In genomic region chr15:86088266-86088790, GRCm38 (mm10) we compare ENCODE assay signal across 11 mouse cellular contexts. TPM values are rescaled to one million over a fixed set of nuclear protein-coding genes. Genes with fewer than 3 reads are reported as not detected.
DNase-seq lines count a peak whose midpoint lies in the region; ATAC-seq and TF ChIP-seq lines count a peak whose summit lies in the region.
"Had no signal": no experiment of that assay in that cellular context is flagged by ENCODE, and none has a peak within 500 bp of the region (broad histone marks: within the 10 kb centered on the region; RNA-seq: fewer than 3 reads in every experiment).

No protein-coding gene starts in this region.

- TF ChIP-seq CTCF in kidney, postnatal 0 days (IDR thresholded peaks at IDR 0.05; ENCODE audit: low read depth), result no peak

- H3K4me1 ChIP-seq in kidney, postnatal 0 days (replicated peaks; ENCODE audit: insufficient read depth, low read length), result peaks cover 77% of the 10 kb centered on the region
- H3K4me1 ChIP-seq in forebrain, embryonic 10.5 days, result peaks cover 75% of the 10 kb centered on the region
- H3K4me1 ChIP-seq in hindbrain, embryonic 14.5 days (replicated peaks; ENCODE audit: control insufficient read depth, insufficient read depth, low read length), result peaks cover 71% of the 10 kb centered on the region

- H3K9me3 ChIP-seq in kidney, postnatal 0 days (replicated peaks; ENCODE audit: low read length), result no peaks in the 10 kb centered on the region
- no peaks in the 10 kb centered on the region for H3K9me3 ChIP-seq in forebrain, embryonic 10.5 days
- H3K9me3 ChIP-seq in hindbrain, embryonic 14.5 days (ENCODE audit: control insufficient read depth, low read length), result no peaks in the 10 kb centered on the region
- H3K9me3 ChIP-seq: G1E; intestine, embryonic 15.5 days had no signal

- H3K4me2 ChIP-seq in kidney, postnatal 0 days (ENCODE audit: low read length), result no peak overlapping the region
- no peak overlapping the region for H3K4me2 ChIP-seq in hindbrain, embryonic 14.5 days (replicated peaks)
- H3K4me2 ChIP-seq: intestine, embryonic 15.5 days had no signal

- no peak for DNase-seq in kidney, postnatal 0 days (ENCODE audit: low spot score)
- no peak for DNase-seq in kidney, postnatal 10 days
- no peak for DNase-seq in forebrain, embryonic 10.5 days (ENCODE audit: extremely low spot score, low spot score)
- no peak for DNase-seq in hindbrain, embryonic 14.5 days (ENCODE audit: low spot score)
- no peak for DNase-seq in c-Kit-positive CD71-positive TER-119-positive erythroid progenitor cells, embryonic 14.5 days (ENCODE audit: low spot score)
- no peak for DNase-seq in lung, postnatal 36 days
- DNase-seq in MN1 (ENCODE audit: low spot score), result no peak

- H3K9ac ChIP-seq in kidney, postnatal 0 days (ENCODE audit: low read depth, low read length), result no peak overlapping the region
- H3K9ac ChIP-seq in hindbrain, embryonic 14.5 days, result no peak overlapping the region; the same call in 1 of the 2 replicates
- H3K9ac ChIP-seq: intestine, embryonic 15.5 days had no signal

- WGBS in kidney, postnatal 0 days, result 77% methylated on average over 11 of the region's 11 CpGs
- WGBS in forebrain, embryonic 10.5 days, result 92% methylated on average over 11 of the region's 11 CpGs
- 82% methylated on average over 11 of the region's 11 CpGs for WGBS in hindbrain, embryonic 14.5 days

- H3K27ac ChIP-seq in kidney, postnatal 0 days, result 0 out of 2 replicates have a peak overlapping the region, but pooled peaks have one; percentile 15
- peak overlapping the region; percentile 84 for H3K27ac ChIP-seq in forebrain, embryonic 10.5 days
- H3K27ac ChIP-seq in hindbrain, embryonic 14.5 days, result peak overlapping the region; percentile 66

- H3K4me3 ChIP-seq in kidney, postnatal 0 days (replicated peaks; ENCODE audit: low read depth, low read length), result no peak overlapping the region
- no peak overlapping the region for H3K4me3 ChIP-seq in forebrain, embryonic 10.5 days
- no peak overlapping the region for H3K4me3 ChIP-seq in hindbrain, embryonic 14.5 days (replicated peaks; ENCODE audit: low read length)
- H3K4me3 ChIP-seq: intestine, embryonic 15.5 days; myocyte had no signal

- ATAC-seq in kidney, postnatal 0 days (replicated peaks; ENCODE audit: low FRiP score, low read depth), result no peak
- no peak for ATAC-seq in hindbrain, embryonic 14.5 days (ENCODE audit: low FRiP score)
- peak; percentile 18; the same call in 1 of the 2 replicates for ATAC-seq in neutrophil, adult 5-6 weeks (ENCODE audit: extremely low read depth, insufficient number of reproducible peaks, low FRiP score, poor library complexity, severe bottlenecking)
- ATAC-seq: intestine, embryonic 15.5 days had no signal

- H3K36me3 ChIP-seq in kidney, postnatal 0 days (ENCODE audit: insufficient read depth, low read length), result no peaks in the 10 kb centered on the region
- H3K36me3 ChIP-seq in forebrain, embryonic 10.5 days (replicated peaks), result peaks cover 22% of the 10 kb centered on the region
- peaks cover 17% of the 10 kb centered on the region for H3K36me3 ChIP-seq in hindbrain, embryonic 14.5 days (replicated peaks; ENCODE audit: control insufficient read depth, insufficient read depth)
- H3K36me3 ChIP-seq: intestine, embryonic 15.5 days had no signal

- no peaks in the 10 kb centered on the region for H3K27me3 ChIP-seq in kidney, postnatal 0 days (ENCODE audit: insufficient read depth, low read length)
- H3K27me3 ChIP-seq in forebrain, embryonic 10.5 days (ENCODE audit: poor library complexity, severe bottlenecking), result no peaks in the 10 kb centered on the region
- H3K27me3 ChIP-seq in hindbrain, embryonic 14.5 days (ENCODE audit: control insufficient read depth, insufficient read depth, low read length), result no peaks in the 10 kb centered on the region
- H3K27me3 ChIP-seq: intestine, embryonic 15.5 days had no signal

RNA-seq across cellular contexts. Expression of gene Gramd4, which starts 30.8 kb away (rescaled TPM):
- polyA plus RNA-seq in kidney, postnatal 0 days (2015; fragmentation: Nextera tagmentation; extraction: Ambion mirVana), result 13.3 and 13.5 TPM in 2 replicates
- 13.9 and 16.2 TPM in 2 replicates for polyA plus RNA-seq in forebrain, embryonic 10.5 days (2016; fragmentation: Nextera tagmentation; extraction: Ambion mirVana)
- 22.2 and 24.9 TPM in 2 replicates for polyA plus RNA-seq in hindbrain, embryonic 14.5 days (2014; fragmentation: Nextera tagmentation; extraction: Ambion mirVana)
- 47.0 and 55.5 TPM in 2 replicates for total RNA-seq in neutrophil, adult 5-6 weeks (2017)

RNA-seq across cellular contexts. Expression of gene Celsr1, which starts 54.8 kb away (rescaled TPM):
- 2.9 TPM in 2 replicates for polyA plus RNA-seq in kidney, postnatal 0 days (2015; fragmentation: Nextera tagmentation; extraction: Ambion mirVana)
- 2.4 and 2.6 TPM in 2 replicates for polyA plus RNA-seq in forebrain, embryonic 10.5 days (2016; fragmentation: Nextera tagmentation; extraction: Ambion mirVana)
- 2.4 and 2.7 TPM in 2 replicates for polyA plus RNA-seq in hindbrain, embryonic 14.5 days (2014; fragmentation: Nextera tagmentation; extraction: Ambion mirVana)
- total RNA-seq in neutrophil, adult 5-6 weeks (2017), result 1.4 and 3.1 TPM in 2 replicates

Comparison
In these comparisons a context has a peak if more than half of its experiments do, and no peak if none do; other contexts are left out.
1. H3K27ac ChIP-seq: peak in every context shown above with its lines; median percentile 84 in forebrain, embryonic 10.5 days; 66 in hindbrain, embryonic 14.5 days; 15 in kidney, postnatal 0 days.